Mouse (Mus musculus) kidney, postnatal 4 days (tissue): ENCODE results near the gene Zfp276.
"Not testable (repeated sequence)": the region's sequence is repeated elsewhere in the genome, so short reads cannot be mapped to it uniquely, and the experiment has no call there.

Experiments used
- DNase-seq, 2 experiments: peaks; one replicate each; pipeline ENCODE4 v3.0.0; 2021; ENCODE audit warnings: mixed read lengths in 2 of 2

The Zfp276 gene

DNA sequence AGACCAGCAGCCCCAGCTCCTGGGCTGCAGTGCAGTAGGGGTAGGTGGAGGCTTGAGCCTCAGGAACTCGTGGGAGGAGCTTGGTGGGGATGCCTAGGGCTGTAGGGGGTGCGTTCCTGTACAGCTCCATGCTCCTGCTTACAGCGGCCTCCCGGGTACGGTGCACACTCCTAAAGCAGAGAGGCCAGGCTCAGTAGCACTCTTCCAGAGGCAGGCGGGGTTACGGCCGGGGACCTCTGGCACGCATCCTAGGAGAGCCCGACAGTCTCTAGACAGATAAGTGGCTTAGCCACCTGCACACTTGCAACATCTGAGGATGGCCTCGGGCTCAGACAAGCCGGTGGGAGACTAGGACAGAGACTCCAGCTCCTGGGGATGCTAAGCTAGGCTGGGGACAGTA lies 8.5 kb upstream of the Zfp276 start:
- no peak for DNase-seq

- no peak for DNase-seq
Measured at GRCm38 (mm10) chr8:123247748-123248147, 6.2 kb upstream of the Zfp276 start.

- no peak for DNase-seq
Measured at GRCm38 (mm10) chr8:123248596-123248995, 5.4 kb upstream of the Zfp276 start.

- no peak for DNase-seq
Measured at GRCm38 (mm10) chr8:123250940-123251339, 3.1 kb upstream of the Zfp276 start.

- no peak for DNase-seq
Measured at GRCm38 (mm10) chr8:123252925-123253324, 1.1 kb upstream of the Zfp276 start.

- DNase-seq = no peak
Measured at GRCm38 (mm10) chr8:123253451-123254098, 420 bp upstream of the Zfp276 start.

- DNase-seq = no peak
Measured at GRCm38 (mm10) chr8:123255170-123255569, 1.2 kb downstream of the Zfp276 start.

GRCm38 (mm10) chr8:123257114-123257513 lies 3.1 kb downstream of the Zfp276 start:
- DNase-seq = no peak

- DNase-seq = not testable (repeated sequence)
Measured at GRCm38 (mm10) chr8:123257593-123257992, 3.6 kb downstream of the Zfp276 start.

GRCm38 (mm10) chr8:123267926-123268656 lies 14.1 kb downstream of the Zfp276 start:
- peak; percentile 24 to 46 for DNase-seq

- no peak for DNase-seq
Measured at GRCm38 (mm10) chr8:123271147-123271546, 17.2 kb downstream of the Zfp276 start.

DNA sequence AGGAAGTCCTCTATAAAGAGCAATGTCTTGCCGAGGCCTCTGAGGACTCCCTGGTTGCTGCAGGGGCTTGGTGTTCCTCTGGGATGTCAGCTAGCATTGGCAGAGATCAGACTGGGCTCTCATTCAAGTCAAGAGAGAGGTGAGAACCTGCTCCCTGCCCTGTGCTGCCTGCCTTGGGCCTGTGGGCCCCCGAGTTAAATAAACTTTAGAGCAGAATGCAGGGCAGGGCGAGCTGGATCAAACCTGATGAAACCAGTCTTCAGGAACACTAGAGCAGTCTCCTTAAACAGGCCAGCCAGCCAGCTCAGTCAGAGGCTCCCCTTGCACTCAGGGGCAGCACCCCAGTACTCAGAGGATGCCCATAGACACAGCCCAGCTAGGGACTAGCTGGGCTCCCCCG lies 17.9 kb downstream of the Zfp276 start:
- peak; percentile 27 to 45 for DNase-seq

- no peak for DNase-seq
Measured at GRCm38 (mm10) chr8:123274447-123274846, 20.5 kb downstream of the Zfp276 start.

- no peak for DNase-seq
Measured at GRCm38 (mm10) chr8:123275096-123275495, 21.1 kb downstream of the Zfp276 start.

DNA sequence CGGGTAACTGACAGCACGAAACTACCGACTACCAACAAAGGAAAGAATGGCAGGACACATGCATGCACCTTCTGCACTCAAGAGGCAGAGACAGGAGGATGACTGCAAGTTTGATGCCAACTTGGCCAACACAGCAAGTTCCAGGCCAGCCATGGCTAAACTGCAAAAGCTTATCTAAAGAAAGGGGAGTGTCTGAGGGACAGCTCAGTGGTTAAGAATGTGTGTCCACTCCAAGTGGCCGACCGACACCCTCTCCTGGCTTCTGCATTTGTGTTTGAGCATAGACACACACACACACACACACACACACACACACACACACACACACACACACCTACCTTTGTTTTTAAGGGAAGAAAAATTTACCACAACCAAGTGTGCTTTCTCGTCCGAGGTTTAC lies 24.4 kb downstream of the Zfp276 start:
- no peak for DNase-seq

- DNase-seq = no peak
Measured at GRCm38 (mm10) chr8:123279828-123280227, 25.8 kb downstream of the Zfp276 start.

DNA sequence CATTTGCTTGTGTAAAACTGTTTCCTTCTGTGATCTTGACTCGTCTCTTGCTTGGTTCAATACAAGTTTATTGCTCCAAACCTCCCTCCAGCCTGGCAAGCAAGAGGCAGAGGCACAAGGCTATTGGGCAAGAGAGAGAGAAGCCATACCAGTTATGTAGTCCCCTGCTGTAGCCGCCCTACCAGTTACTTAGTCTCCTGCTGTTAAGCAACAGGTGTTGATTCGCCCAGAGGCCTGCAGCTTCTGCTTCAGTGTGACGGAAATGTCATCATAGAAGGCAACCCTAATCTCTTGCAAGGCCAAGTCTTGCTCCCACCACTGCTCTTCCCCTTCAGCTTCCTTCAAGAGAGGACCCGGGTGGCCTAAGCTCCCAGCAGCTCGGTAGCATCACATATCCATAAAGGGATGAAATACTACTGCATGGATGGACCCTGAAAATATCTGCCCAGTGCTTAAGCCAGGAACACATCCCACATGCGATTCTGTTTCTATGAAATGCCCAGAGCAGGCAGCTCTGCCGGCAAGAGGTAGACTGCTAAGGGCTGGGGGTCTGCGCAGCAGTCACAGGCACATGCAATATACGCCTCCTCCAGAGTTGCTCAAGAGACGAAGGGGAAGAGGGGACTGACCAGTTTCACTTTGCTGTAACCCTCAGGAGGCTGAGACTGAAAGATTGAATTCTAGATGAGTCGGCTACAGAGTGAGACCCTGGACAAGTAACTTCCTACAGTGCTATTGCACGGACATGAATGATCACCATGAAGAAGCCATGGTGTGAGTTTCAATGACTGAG lies 26.5 kb downstream of the Zfp276 start:
- DNase-seq = no peak

DNA sequence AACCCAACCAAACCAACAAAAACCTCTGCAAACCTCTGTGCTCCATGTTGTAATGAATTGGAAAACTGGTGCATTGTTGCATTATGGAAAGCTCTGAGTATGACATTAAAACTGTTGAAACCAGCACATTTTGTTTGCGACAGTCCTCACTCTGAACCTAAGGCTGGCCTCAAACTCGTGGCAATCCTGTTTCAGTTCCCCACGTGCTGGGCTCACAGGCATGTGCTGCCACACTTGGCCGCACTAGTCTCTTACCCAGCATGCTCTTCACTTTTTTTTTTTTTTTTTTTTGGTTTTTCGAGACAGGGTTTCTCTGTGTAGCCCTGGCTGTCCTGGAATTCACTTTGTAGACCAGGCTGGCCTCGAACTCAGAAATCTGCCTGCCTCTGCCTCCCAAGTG lies 29.0 kb downstream of the Zfp276 start:
- not testable (repeated sequence) for DNase-seq

- DNase-seq = no peak
Measured at GRCm38 (mm10) chr8:123283991-123284390, 30.0 kb downstream of the Zfp276 start.

- DNase-seq = no peak
Measured at GRCm38 (mm10) chr8:123284493-123284892, 30.5 kb downstream of the Zfp276 start.

- DNase-seq = no peak
Measured at GRCm38 (mm10) chr8:123287362-123287761, 33.4 kb downstream of the Zfp276 start.

- peak; percentile 63 to 68 for DNase-seq
Measured at GRCm38 (mm10) chr8:123290166-123290565, 36.2 kb downstream of the Zfp276 start.

- no peak for DNase-seq
Measured at GRCm38 (mm10) chr8:123290679-123291078, 36.7 kb downstream of the Zfp276 start.

DNA sequence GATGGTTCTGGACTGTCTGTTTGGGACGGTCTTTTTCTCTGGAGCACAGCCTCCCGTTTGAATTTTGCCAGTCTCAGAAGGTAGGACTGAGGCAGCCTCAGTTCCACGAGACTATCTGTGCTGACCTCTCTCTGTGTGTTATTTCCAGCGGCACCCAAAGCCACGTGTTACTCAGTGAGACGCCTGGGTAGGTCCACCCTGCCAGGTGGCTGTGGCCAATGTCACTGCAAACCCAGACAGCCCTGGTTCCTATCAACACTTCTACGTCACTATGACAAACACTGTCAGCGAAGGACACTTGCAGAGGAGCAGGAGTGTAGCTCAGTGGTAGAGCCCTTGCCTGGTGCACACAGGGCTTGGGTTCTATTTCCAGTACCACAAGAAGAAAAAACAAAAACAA lies 37.7 kb downstream of the Zfp276 start:
- no peak for DNase-seq
